Mouse (Mus musculus) liver, adult 2 months (tissue): ENCODE data around the gene Gm20219.

ENCODE experiments used
- CTCF ChIP-seq: fragments of 200-500 bp; IDR thresholded peaks from 2 replicates; pipeline ENCODE4 v1.5.1; 2011; ENCODE audit warnings: low read depth, low read length, control low read depth
- POLR2A ChIP-seq: fragments of 200-500 bp; IDR thresholded peaks from 2 replicates; pipeline ENCODE4 v1.6.1; 2011; ENCODE audit warnings: low read length, control low read depth; ENCODE audit not compliant: insufficient read depth; ENCODE audit errors: extremely low read depth

- TF ChIP-seq POLR2A (no peak), CTCF (no peak)
Observed at GRCm38 (mm10) chr17:56592553-56592952, 38.4 kb upstream of the Gm20219 start.
